Mouse (Mus musculus) heart, adult 2 months (tissue): ENCODE results near the gene Pcgf2.

Experiments used
- CTCF ChIP-seq: fragments of 200-600 bp; IDR thresholded peaks from 2 replicates; pipeline ENCODE4 v1.8.1; 2022; ENCODE audit warnings: antibody characterized with exemption, mild to moderate bottlenecking, moderate library complexity
- POLR2A ChIP-seq: fragments of 200-500 bp; IDR thresholded peaks from 2 replicates; pipeline ENCODE4 v1.6.1; 2011; ENCODE audit warnings: mild to moderate bottlenecking, low read depth, low read length, control low read depth; ENCODE audit not compliant: insufficient read depth

GRCm38 (mm10) chr11:97684063-97684680, 16.1 kb downstream of the Pcgf2 start:
- TF ChIP-seq POLR2A (0 out of 2 replicates have a peak, but pooled peaks have one; percentile 21), CTCF (no peak)
